Comparison of ENCODE assay signal across 8 mouse cellular contexts in the genomic region with DNA sequence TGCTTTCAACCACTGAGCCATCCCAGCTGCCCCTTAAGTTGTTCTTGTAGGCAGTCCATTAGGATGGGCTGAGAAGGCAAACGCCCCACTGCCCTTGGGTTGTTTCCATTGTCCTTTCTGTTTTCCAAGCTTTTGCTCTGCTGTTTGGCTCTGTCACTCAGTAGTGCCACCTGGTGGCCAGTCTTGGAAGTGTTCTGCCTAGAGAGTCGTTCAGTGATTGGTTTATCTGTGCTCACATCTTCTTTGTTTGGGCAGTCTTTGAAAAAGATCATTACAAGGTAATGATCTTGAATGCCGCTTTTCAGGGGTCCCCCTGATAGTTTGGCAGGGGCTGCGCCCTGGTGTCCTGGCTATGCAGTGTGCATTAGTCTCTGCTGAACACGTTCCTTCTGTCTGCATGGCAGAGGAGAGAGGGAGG. TPM values are rescaled to one million over a fixed set of nuclear protein-coding genes. Genes with fewer than 3 reads are reported as not detected.
A peak's percentile ranks its signal among the peaks of the same experiment; 100 is the strongest.
DNase-seq lines count a peak whose midpoint lies in the region; ATAC-seq and TF ChIP-seq lines count a peak whose summit lies in the region.

No protein-coding gene starts in this region.

- H3K36me3 ChIP-seq in hindbrain, embryonic 10.5 days, result no peaks in the 10 kb centered on the region
- no peaks in the 10 kb centered on the region for H3K36me3 ChIP-seq in hindbrain, embryonic 16.5 days (ENCODE audit: control insufficient read depth, insufficient read depth, low read length)
- no peaks in the 10 kb centered on the region for H3K36me3 ChIP-seq in midbrain, embryonic 12.5 days
- H3K36me3 ChIP-seq in spleen, adult 2 months (ENCODE audit: control insufficient read depth, insufficient read depth, low read length), result no peaks in the 10 kb centered on the region

- no peak overlapping the region for H3K4me2 ChIP-seq in hindbrain, embryonic 16.5 days (ENCODE audit: low read length)
- no peak overlapping the region for H3K4me2 ChIP-seq in midbrain, embryonic 12.5 days (replicated peaks)

- no peak for ATAC-seq in hindbrain, embryonic 16.5 days
- peak; percentile 85 for ATAC-seq in erythroblast, adult 5-6 weeks (replicated peaks; ENCODE audit: low FRiP score, poor library complexity, severe bottlenecking)
- 0 out of 2 replicates have a peak, but pooled peaks have one; percentile 23 for ATAC-seq in midbrain, embryonic 12.5 days (ENCODE audit: low FRiP score, low read depth)

- intact Hi-C loops in heart, postnatal 36 days (cut with DNase I), result loop anchor here (10.0 kb wide), 1 partner anchor 112 kb away; no protein-coding TSS in a partner anchor

- TF ChIP-seq POLR2A in bone marrow, adult 2 months (IDR thresholded peaks at IDR 0.05; ENCODE audit: borderline replicate concordance, control insufficient read depth, low read depth, low read length), result no peak
- TF ChIP-seq POLR2A in spleen, adult 2 months (IDR thresholded peaks at IDR 0.05; ENCODE audit: low read depth, low read length), result no peak

- H3K27ac ChIP-seq in hindbrain, embryonic 10.5 days, result peak overlapping the region; percentile 74
- no peak overlapping the region for H3K27ac ChIP-seq in hindbrain, embryonic 16.5 days (ENCODE audit: low read depth, low read length)
- no peak overlapping the region for H3K27ac ChIP-seq in bone marrow, adult 2 months (ENCODE audit: control insufficient read depth, insufficient read depth, low read depth, low read length, poor library complexity)
- H3K27ac ChIP-seq in midbrain, embryonic 12.5 days (replicated peaks), result no peak overlapping the region
- no peak overlapping the region for H3K27ac ChIP-seq in spleen, adult 2 months (ENCODE audit: insufficient read depth, low read length)

- H3K9me3 ChIP-seq in hindbrain, embryonic 10.5 days, result no peaks in the 10 kb centered on the region
- H3K9me3 ChIP-seq in hindbrain, embryonic 16.5 days (ENCODE audit: control insufficient read depth, low read length), result no peaks in the 10 kb centered on the region
- no peaks in the 10 kb centered on the region for H3K9me3 ChIP-seq in midbrain, embryonic 12.5 days

- H3K9ac ChIP-seq in hindbrain, embryonic 16.5 days (ENCODE audit: low read depth, low read length), result no peak overlapping the region
- H3K9ac ChIP-seq in midbrain, embryonic 12.5 days (replicated peaks), result no peak overlapping the region

- TF ChIP-seq CTCF in bone marrow, adult 2 months (IDR thresholded peaks at IDR 0.05; ENCODE audit: control insufficient read depth, insufficient read depth, low read length), result peak; percentile 80
- TF ChIP-seq CTCF in spleen, adult 2 months (IDR thresholded peaks at IDR 0.05; ENCODE audit: extremely low read depth, insufficient read depth, insufficient read length, insufficient replicate concordance), result peak; percentile 72; the same call in 1 of the 2 replicates

- no peak overlapping the region for H3K4me3 ChIP-seq in hindbrain, embryonic 10.5 days
- no peak overlapping the region for H3K4me3 ChIP-seq in hindbrain, embryonic 16.5 days (ENCODE audit: low read length)
- H3K4me3 ChIP-seq in bone marrow, adult 2 months (replicated peaks; ENCODE audit: control insufficient read depth, low read depth, low read length), result no peak overlapping the region
- H3K4me3 ChIP-seq in midbrain, embryonic 12.5 days, result no peak overlapping the region
- H3K4me3 ChIP-seq in spleen, adult 2 months (ENCODE audit: extremely low read depth, insufficient read depth, insufficient read length), result no peak overlapping the region

- H3K4me1 ChIP-seq in hindbrain, embryonic 10.5 days (replicated peaks), result no peaks in the 10 kb centered on the region; the same call in 1 of the 2 replicates
- no peaks in the 10 kb centered on the region for H3K4me1 ChIP-seq in hindbrain, embryonic 16.5 days (ENCODE audit: control insufficient read depth, insufficient read depth, low read depth, low read length)
- no peaks in the 10 kb centered on the region for H3K4me1 ChIP-seq in bone marrow, adult 2 months (ENCODE audit: control insufficient read depth, insufficient read depth, low read length)
- no peaks in the 10 kb centered on the region for H3K4me1 ChIP-seq in midbrain, embryonic 12.5 days
- H3K4me1 ChIP-seq in spleen, adult 2 months (ENCODE audit: control insufficient read depth, insufficient read depth, insufficient read length), result no peaks in the 10 kb centered on the region

- whole genome bisulfite sequencing in hindbrain, embryonic 10.5 days, result 20% methylated on average over 5 of the region's 5 CpGs
- 14% methylated on average over 5 of the region's 5 CpGs for WGBS in hindbrain, embryonic 16.5 days
- WGBS in bone marrow, adult 2 months, result 47% methylated on average over 5 of the region's 5 CpGs
- WGBS in midbrain, embryonic 12.5 days, result 13% methylated on average over 5 of the region's 5 CpGs
- 48% methylated on average over 5 of the region's 5 CpGs for WGBS in spleen, adult 2 months

- peak; percentile 89 for DNase-seq in hindbrain, embryonic 10.5 days (ENCODE audit: low spot score)
- DNase-seq in heart, postnatal 36 days, result peak; percentile 76 to 85
- peak; percentile 47 to 73 for DNase-seq in layer of hippocampus, postnatal 25 days (ENCODE audit: extremely low spot score in 1 of 2, low spot score in 1 of 2)
- peak; percentile 27 to 55 for DNase-seq in spleen, adult 2 months (ENCODE audit: low read depth in 1 of 2, low spot score in 2 of 2)

- H3K27me3 ChIP-seq in hindbrain, embryonic 10.5 days (ENCODE audit: insufficient read depth, poor library complexity, severe bottlenecking), result no peaks in the 10 kb centered on the region
- no peaks in the 10 kb centered on the region for H3K27me3 ChIP-seq in hindbrain, embryonic 16.5 days (replicated peaks; ENCODE audit: control insufficient read depth, insufficient read depth, low read length)
- H3K27me3 ChIP-seq in midbrain, embryonic 12.5 days, result no peaks in the 10 kb centered on the region
- no peaks in the 10 kb centered on the region; the same call in 1 of the 2 replicates for H3K27me3 ChIP-seq in spleen, adult 2 months (ENCODE audit: control insufficient read depth, insufficient read depth, low read length)

RNA-seq across cellular contexts. Expression of gene Tfdp2, which starts 28.9 kb away (rescaled TPM):
- 68.4 and 81.6 TPM in 2 replicates for polyA plus RNA-seq in hindbrain, embryonic 10.5 days (2016; fragmentation: Nextera tagmentation; extraction: Ambion mirVana)
- polyA plus RNA-seq in hindbrain, embryonic 16.5 days (2015; fragmentation: Nextera tagmentation; extraction: Ambion mirVana), result 14.9 and 17.1 TPM in 2 replicates
- 72.5 and 97.5 TPM in 2 replicates for polyA plus RNA-seq in bone marrow, adult 2 months (2011; ENCODE audit: insufficient read depth, insufficient read length, low replicate concordance, missing spikeins)
- 860 and 983 TPM in 2 replicates for total RNA-seq in erythroblast, adult 5-6 weeks (2015; ENCODE audit: low replicate concordance)
- 1,841 and 1,979 TPM in 2 replicates for total RNA-seq in erythroblast, adult 5-6 weeks (2017; ENCODE audit: low replicate concordance)
- total RNA-seq in heart, postnatal 36 days (2021), result 100 to 1,000 TPM; 107 to 125 TPM
- total RNA-seq in layer of hippocampus, postnatal 25 days (2021), result 10 to 100 TPM; 32.1 to 41.6 TPM
- 116 and 124 TPM in 2 replicates for polyA plus RNA-seq in midbrain, embryonic 12.5 days (2016; fragmentation: Nextera tagmentation; extraction: Ambion mirVana)
- 11.8 and 17.0 TPM in 2 replicates for polyA plus RNA-seq in spleen, adult 2 months (2012; rRNA removed)

RNA-seq across cellular contexts. Expression of gene Gk5, which starts 48.0 kb away (rescaled TPM):
- polyA plus RNA-seq in hindbrain, embryonic 10.5 days (2016; fragmentation: Nextera tagmentation; extraction: Ambion mirVana), result 2.1 and 3.2 TPM in 2 replicates
- 2.7 and 3.0 TPM in 2 replicates for polyA plus RNA-seq in hindbrain, embryonic 16.5 days (2015; fragmentation: Nextera tagmentation; extraction: Ambion mirVana)
- polyA plus RNA-seq in bone marrow, adult 2 months (2011; ENCODE audit: insufficient read depth, insufficient read length, low replicate concordance, missing spikeins), result 0.34 and 0.62 TPM in 2 replicates
- total RNA-seq in erythroblast, adult 5-6 weeks (2015; ENCODE audit: low replicate concordance), result 0.42 and 3.1 TPM in 2 replicates
- total RNA-seq in erythroblast, adult 5-6 weeks (2017; ENCODE audit: low replicate concordance), result 0.84 and 2.4 TPM in 2 replicates
- total RNA-seq in heart, postnatal 36 days (2021), result 1 to 10 TPM; 3.4 to 3.8 TPM
- total RNA-seq in layer of hippocampus, postnatal 25 days (2021), result 1 to 10 TPM; 4.1 to 5.1 TPM
- 2.8 and 3.2 TPM in 2 replicates for polyA plus RNA-seq in midbrain, embryonic 12.5 days (2016; fragmentation: Nextera tagmentation; extraction: Ambion mirVana)
- polyA plus RNA-seq in spleen, adult 2 months (2012; rRNA removed), result 1.3 and 1.5 TPM in 2 replicates
